Mouse (Mus musculus) bone marrow, adult 2 months (tissue): ENCODE results near the gene Lgi4.

Source experiments
- CTCF ChIP-seq: fragments of 200-500 bp; IDR thresholded peaks from 2 replicates; pipeline ENCODE4 v1.5.1; 2011; ENCODE audit warnings: low read length, control low read depth; ENCODE audit not compliant: control insufficient read depth, insufficient read depth
- POLR2A ChIP-seq: fragments of 200-500 bp; IDR thresholded peaks from 2 replicates; pipeline ENCODE4 v1.6.1; 2011; ENCODE audit warnings: low read depth, mild to moderate bottlenecking, control low read depth, low read length, borderline replicate concordance; ENCODE audit not compliant: control insufficient read depth

GRCm38 (mm10) chr7:31052251-31052635, 6.9 kb upstream of the Lgi4 start:
- TF ChIP-seq CTCF (no peak), POLR2A (no peak)
